Mouse (Mus musculus): ENCODE measurements at regions not wholly inside any gene's neighbourhood (a gene's known extent, or its start where the extent isn't known, plus 50 kb on each side); places are given as distances from the start of the nearest gene placed in this dataset.

DNA sequence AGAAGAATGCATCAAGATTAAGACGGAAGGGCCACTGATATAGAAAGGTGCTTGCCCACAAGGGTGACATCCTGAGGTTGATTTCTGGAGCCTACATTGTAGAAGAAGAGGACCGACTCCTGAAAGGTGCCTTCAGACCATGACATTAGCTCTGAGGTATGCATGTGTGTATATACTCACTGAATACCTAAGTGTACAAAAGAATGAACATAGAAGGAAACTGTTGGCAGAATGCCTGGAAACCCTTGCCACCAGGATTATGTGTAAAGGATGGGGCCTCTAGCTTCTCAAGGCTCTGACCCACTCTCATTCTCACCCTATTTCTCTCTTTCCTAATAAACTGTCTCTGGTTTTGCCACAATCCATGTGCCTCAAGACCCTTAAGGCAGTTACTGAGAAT is 90.7 kb upstream of the Ercc6l2 start:
- TF ChIP-seq POLR2A (IDR thresholded peaks at IDR 0.05; ENCODE audit: low read depth, low read length), result no peak
- no peak for TF ChIP-seq CTCF (conservative IDR thresholded peaks at IDR 0.05; ENCODE audit: insufficient read depth, insufficient read length, low read depth, low read length)
